Mouse (Mus musculus) T-helper 17 cell (primary cell): ENCODE measurements around the gene Cbr2.

Source experiments
- in situ Hi-C, 2 experiments: fragments of 300-600 bp; cut with MboI, MseI; formaldehyde crosslinking; loops; 1 replicate in 1 of 2; 2 replicates in 1 of 2; pipeline ENCODE4 v1.15.1; 2025; ENCODE audit warnings: high pct_unique_total_duplicates in 2 of 2

Cbr2 gene

GRCm38 (mm10) chr11:120712771-120713568, 18.9 kb downstream of the Cbr2 start:
- in situ Hi-C loops: loop anchor here in 1 of 2 experiments (5.0 kb wide), 1 partner anchor 86 kb away; the partner anchor contains the start of gene Sirt7

- in situ Hi-C loops: loop anchor here in 1 of 2 experiments (5.0 kb wide), 1 partner anchor 85 kb away; the partner anchor contains the start of gene Sirt7
Observed at GRCm38 (mm10) chr11:120711980-120712604, 19.8 kb downstream of the Cbr2 start.

- in situ Hi-C loops: loop anchor here in 1 of 2 experiments (5.0 kb wide), 1 partner anchor 83 kb away; the partner anchor contains the start of gene Sirt7
Observed at GRCm38 (mm10) chr11:120710672-120711071, 21.2 kb downstream of the Cbr2 start.

GRCm38 (mm10) chr11:120709551-120709950, 22.4 kb downstream of the Cbr2 start:
- in situ Hi-C loops: no loop called here

GRCm38 (mm10) chr11:120707969-120708368, 23.9 kb downstream of the Cbr2 start:
- in situ Hi-C loops: no loop called here

GRCm38 (mm10) chr11:120707225-120707624, 24.7 kb downstream of the Cbr2 start:
- in situ Hi-C loops: no loop called here

GRCm38 (mm10) chr11:120706120-120706519, 25.8 kb downstream of the Cbr2 start:
- in situ Hi-C loops: no loop called here

- in situ Hi-C loops: no loop called here
Observed at GRCm38 (mm10) chr11:120704486-120705325, 27.2 kb downstream of the Cbr2 start.

GRCm38 (mm10) chr11:120703696-120704454, 28.0 kb downstream of the Cbr2 start:
- in situ Hi-C loops: no loop called here

GRCm38 (mm10) chr11:120697741-120698140, 34.2 kb downstream of the Cbr2 start:
- in situ Hi-C loops: no loop called here

- in situ Hi-C loops: no loop called here
Observed at GRCm38 (mm10) chr11:120696568-120696967, 35.3 kb downstream of the Cbr2 start.

- in situ Hi-C loops: no loop called here
Observed at GRCm38 (mm10) chr11:120695641-120696040, 36.3 kb downstream of the Cbr2 start.

GRCm38 (mm10) chr11:120695184-120695583, 36.7 kb downstream of the Cbr2 start:
- in situ Hi-C loops: no loop called here

GRCm38 (mm10) chr11:120693461-120693860, 38.5 kb downstream of the Cbr2 start:
- in situ Hi-C loops: no loop called here

GRCm38 (mm10) chr11:120692471-120693011, 39.4 kb downstream of the Cbr2 start:
- in situ Hi-C loops: no loop called here

- in situ Hi-C loops: no loop called here
Observed at GRCm38 (mm10) chr11:120689365-120689764, 42.5 kb downstream of the Cbr2 start.

GRCm38 (mm10) chr11:120686650-120687272, 45.2 kb downstream of the Cbr2 start:
- in situ Hi-C loops: no loop called here

GRCm38 (mm10) chr11:120684660-120685059, 47.3 kb downstream of the Cbr2 start:
- in situ Hi-C loops: no loop called here

GRCm38 (mm10) chr11:120684086-120684485, 47.8 kb downstream of the Cbr2 start:
- in situ Hi-C loops: no loop called here

- in situ Hi-C loops: no loop called here
Observed at GRCm38 (mm10) chr11:120683536-120683935, 48.4 kb downstream of the Cbr2 start.
